Mouse (Mus musculus) heart, embryonic 10.5 days (tissue): Measurements from ENCODE around the gene Fam20a. TPM values are rescaled to one million over a fixed set of nuclear protein-coding genes. Genes with fewer than 3 reads are reported as not detected.

Source experiments
- DNase-seq: peaks from one replicate; pipeline ENCODE4 v3.0.0-alpha.2; 2017; ENCODE audit warnings: low spot score
- H3K27ac ChIP-seq: fragments of 300-500 bp; sonication (generic); 2 replicates; pipeline ENCODE4 v1.5.1; 2016; ENCODE audit warnings: mild to moderate bottlenecking
- H3K27me3 ChIP-seq: fragments of 300-500 bp; sonication (generic); 2 replicates; pipeline ENCODE4 v1.6.1; 2016; ENCODE audit warnings: mild to moderate bottlenecking; ENCODE audit not compliant: poor library complexity, insufficient read depth, severe bottlenecking
- H3K36me3 ChIP-seq: fragments of 300-500 bp; sonication (generic); 2 replicates; pipeline ENCODE4 v1.6.1; 2016; ENCODE audit warnings: mild to moderate bottlenecking, moderate library complexity
- H3K4me1 ChIP-seq: fragments of 300-500 bp; sonication (generic); 2 replicates; pipeline ENCODE4 v1.6.1; 2016; ENCODE audit warnings: mild to moderate bottlenecking
- H3K4me3 ChIP-seq: fragments of 300-500 bp; sonication (generic); 2 replicates; pipeline ENCODE4 v1.5.1; 2016; ENCODE audit warnings: mild to moderate bottlenecking, moderate library complexity
- H3K9me3 ChIP-seq: fragments of 300-500 bp; sonication (generic); 2 replicates; pipeline ENCODE4 v1.6.1; 2016; ENCODE audit warnings: mild to moderate bottlenecking, moderate library complexity
- WGBS: fragments of 180-500 bp; shearing (Covaris S2); methylation state at CpG from one replicate; pipeline ENCODE4 v1.1.7; 2016; 5-methylcytosine and 5-hydroxymethylcytosine counted together
- polyA plus RNA-seq: library from polyadenylated mRNA; unstranded; fragments of >200 nt; fragmentation: Nextera tagmentation; extraction: Ambion mirVana; gene quantifications from 2 replicates; pipeline ENCODE4 v1.2.1, GENCODE M21; 2016

Fam20a gene
- polyA plus RNA-seq, 1 experiment from 2014 or later = 2.7 TPM

DNA sequence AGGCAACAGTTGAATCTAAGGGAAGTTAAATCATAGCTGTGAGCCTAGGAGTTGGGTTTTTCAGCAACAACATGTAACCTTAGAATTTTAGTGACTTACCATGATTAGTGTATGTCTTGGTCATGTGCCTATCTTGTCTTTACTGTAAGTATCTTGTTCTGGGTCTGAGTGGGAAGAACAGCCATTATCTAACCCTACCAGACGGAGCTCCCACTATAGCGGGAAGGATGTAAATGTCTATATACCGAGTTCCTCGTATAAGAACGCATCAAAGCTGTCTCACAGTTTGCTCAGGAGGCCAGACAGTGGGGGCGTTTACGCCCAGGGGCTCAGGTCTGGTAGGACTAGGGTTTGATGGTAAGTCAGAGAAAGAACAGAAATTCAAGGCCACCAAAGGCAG lies 65.8 kb downstream of the Fam20a start:
- Histone ChIP-seq H3K9me3 (no peaks in the 10 kb centered on the region), H3K36me3 (peaks cover 72% of the 10 kb centered on the region), H3K27ac (no peak overlapping the region), H3K4me1 (peaks cover 18% of the 10 kb centered on the region), H3K27me3 (no peaks in the 10 kb centered on the region), H3K4me3 (no peak overlapping the region)
- WGBS = 79% methylated on average over 7 of the region's 7 CpGs
- DNase-seq = no peak

DNA sequence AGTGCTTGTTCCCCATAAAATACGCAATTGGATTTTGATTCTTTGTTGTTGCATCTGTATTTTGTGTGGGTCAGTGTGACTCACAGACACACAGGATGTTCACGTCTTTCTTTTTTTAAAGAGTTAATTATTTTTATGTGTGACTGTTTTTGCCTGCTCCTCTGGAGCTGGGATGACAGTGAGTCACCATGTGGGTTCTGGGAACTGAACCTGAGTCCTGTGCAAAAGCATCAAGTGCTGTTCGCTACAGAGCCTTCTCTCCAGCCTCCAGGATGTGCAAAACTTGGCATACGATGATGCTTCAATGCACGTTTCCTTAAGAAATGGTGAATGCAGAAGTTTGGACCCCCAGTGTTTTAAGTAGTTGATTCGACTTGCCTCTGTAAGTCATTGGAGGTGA lies 67.5 kb downstream of the Fam20a start:
- Histone ChIP-seq H3K27ac (no peak overlapping the region), H3K27me3 (no peaks in the 10 kb centered on the region), H3K36me3 (peaks cover 55% of the 10 kb centered on the region), H3K4me1 (peaks cover 22% of the 10 kb centered on the region), H3K9me3 (no peaks in the 10 kb centered on the region), H3K4me3 (no peak overlapping the region)
- no peak for DNase-seq
- WGBS = 89% methylated on average over 6 of the region's 6 CpGs

DNA sequence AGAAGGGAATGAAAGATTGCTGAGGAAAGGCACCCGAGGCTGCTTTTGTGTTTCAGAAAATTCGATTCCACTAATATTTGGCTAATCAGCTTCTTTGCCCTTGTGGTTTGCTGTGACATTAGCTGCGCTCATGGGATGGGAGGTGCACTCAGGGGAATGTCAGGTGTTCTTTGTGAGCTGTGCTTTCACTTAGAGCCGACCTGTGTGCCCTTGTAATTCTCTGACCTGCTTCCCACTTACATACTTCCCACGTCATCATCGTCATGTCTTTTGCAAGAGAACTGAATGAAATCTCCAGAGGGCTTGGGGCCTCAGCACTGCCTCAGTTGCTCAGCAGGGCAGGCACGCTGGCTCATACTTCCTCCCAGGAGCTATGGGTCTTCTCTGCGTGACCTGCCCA lies 68.9 kb downstream of the Fam20a start:
- Histone ChIP-seq H3K27ac (no peak overlapping the region), H3K9me3 (no peaks in the 10 kb centered on the region), H3K36me3 (peaks cover 45% of the 10 kb centered on the region), H3K4me1 (peaks cover 35% of the 10 kb centered on the region), H3K27me3 (no peaks in the 10 kb centered on the region), H3K4me3 (peak overlapping the region; percentile 98)
- DNase-seq = no peak
- 79% methylated on average over 8 of the region's 8 CpGs for WGBS

DNA sequence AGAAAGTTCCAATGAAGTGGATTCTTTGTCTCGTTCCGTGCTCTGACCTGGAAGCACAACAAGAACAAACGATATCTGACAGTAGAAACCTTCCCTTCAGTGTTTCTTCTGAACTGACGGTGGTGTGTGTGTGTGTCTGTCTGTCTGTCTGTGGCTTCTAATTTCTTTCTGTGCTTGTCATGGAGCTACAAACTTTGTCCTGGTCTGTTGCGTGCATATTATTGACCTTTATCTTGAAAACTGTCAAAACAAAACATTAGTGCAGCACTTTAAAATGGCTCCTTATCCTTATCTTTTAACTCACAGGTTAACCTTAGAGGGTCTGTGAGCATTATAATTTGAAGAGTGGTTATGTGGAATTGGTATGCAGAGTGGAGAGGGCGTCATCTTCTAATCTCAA lies 69.6 kb downstream of the Fam20a start:
- Histone ChIP-seq H3K9me3 (no peaks in the 10 kb centered on the region), H3K4me1 (peaks cover 35% of the 10 kb centered on the region), H3K27ac (peak overlapping the region; percentile 100; the same call in 1 of the 2 replicates), H3K4me3 (peak overlapping the region; percentile 98), H3K27me3 (no peaks in the 10 kb centered on the region), H3K36me3 (peaks cover 42% of the 10 kb centered on the region)
- DNase-seq = no peak
- 30% methylated on average over 6 of the region's 6 CpGs for WGBS

DNA sequence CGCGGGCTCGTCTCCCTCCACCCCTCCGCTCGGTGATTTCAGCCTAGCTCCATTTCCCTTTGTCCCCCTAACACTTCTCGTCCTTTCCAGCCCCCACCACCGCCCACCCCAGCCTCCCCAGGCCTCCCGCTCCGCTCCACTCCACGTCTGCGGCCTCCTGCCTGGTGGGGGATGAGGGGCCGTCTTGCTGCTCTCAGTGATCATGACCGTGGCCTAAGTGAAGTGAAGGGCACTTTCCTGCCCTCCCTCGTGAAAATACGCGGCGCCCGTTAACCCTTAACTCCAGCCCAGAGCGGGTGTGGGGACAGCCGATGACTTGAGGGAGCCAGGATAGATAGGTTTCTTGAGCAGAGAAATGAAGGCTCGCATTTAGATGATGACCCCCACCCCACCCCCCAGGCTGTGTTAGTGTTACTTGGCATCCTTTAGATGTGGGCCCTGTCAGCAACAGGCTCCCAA lies 70.5 kb downstream of the Fam20a start:
- H3K4me1 ChIP-seq = peaks cover 35% of the 10 kb centered on the region
- under 1% methylated on average over 21 of the region's 21 CpGs for WGBS
- DNase-seq = peak; percentile 81

DNA sequence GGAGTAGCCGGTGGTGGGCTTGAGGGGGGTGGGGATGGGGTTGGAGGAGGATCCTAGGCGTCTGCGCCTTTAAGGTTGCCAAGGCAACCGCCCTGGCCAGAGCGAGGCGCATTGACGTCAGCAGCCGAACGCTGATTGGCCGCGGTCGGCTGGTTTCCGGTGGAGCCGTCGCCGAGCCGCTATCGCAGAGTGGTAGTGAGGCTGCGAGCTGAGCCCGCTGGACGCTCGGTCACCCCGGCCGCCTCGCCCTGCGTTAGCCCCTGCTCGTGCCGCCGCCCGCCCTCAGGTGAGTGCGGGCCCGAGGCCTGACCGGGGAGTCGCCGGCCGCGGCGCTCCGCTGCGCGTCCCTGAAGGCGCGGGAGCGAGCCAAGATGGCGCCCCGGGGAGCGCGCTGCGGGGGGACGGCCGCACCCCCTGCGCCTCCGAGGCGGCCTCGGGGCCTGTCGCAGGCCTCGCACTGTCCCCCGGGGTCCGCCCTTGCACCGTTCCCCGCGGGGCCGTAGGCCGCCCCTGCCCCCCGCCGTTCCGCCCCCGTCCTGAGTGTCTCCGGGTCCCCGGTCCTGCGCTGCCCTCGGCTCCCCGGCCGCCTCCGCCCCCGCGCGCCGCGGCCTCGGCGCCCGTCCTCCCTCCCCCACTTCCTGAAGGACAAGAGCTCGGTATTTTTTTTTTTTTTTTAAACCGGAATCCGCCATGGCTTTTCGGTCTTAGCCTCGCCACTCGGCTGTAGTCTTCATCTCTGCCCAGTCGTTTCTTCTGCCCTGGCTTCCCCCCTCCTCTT lies 71.1 kb downstream of the Fam20a start:
- Histone ChIP-seq H3K4me3 (peak overlapping the region; percentile 98), H3K36me3 (peaks cover 27% of the 10 kb centered on the region), H3K27ac (peak overlapping the region; percentile 100), H3K4me1 (peaks cover 35% of the 10 kb centered on the region), H3K27me3 (no peaks in the 10 kb centered on the region), H3K9me3 (no peaks in the 10 kb centered on the region)
- WGBS = under 1% methylated on average over 90 of the region's 90 CpGs
- DNase-seq = peak; percentile 96

More for the DNA sequence above, 70.5 kb downstream of the Fam20a start:
- H3K36me3 ChIP-seq = peaks cover 33% of the 10 kb centered on the region
- peak overlapping the region; percentile 100 for H3K27ac ChIP-seq
- peak overlapping the region; percentile 98 for H3K4me3 ChIP-seq
- H3K27me3 ChIP-seq = no peaks in the 10 kb centered on the region
- H3K9me3 ChIP-seq = no peaks in the 10 kb centered on the region

DNA sequence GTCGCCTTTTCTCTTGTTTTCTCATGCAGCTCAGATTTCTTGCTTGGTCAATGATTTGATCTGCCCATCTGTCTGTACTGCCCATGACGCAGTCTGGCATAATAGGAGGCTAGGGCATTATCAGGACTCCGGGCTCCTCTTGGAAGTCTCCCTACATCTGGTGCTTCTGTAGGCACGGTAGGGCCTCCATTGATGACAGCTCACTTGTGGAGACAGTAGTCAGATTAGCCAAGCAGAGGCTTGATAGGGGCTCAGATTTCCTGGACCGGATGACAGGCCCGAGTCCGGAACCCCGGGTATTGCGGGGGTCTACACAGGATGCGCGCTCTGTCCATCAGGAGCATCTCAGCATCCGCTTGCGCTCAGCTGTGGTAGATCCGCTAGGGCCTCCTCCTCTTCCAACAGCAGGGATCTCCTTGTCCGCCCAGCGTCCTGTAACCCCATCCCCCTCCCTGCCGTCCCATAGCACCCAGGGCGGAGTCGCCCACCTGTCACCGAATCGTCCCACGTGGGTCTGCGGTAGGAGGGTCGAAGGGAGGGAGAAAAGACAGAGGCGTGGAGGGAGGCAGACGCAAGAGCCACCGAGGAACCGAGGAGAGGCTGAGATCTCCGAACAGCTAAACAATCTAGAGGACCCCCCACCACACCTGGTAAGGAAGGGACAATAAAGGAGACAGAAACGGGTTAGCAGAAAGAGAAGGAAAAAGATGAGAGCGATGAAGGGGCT lies 71.9 kb downstream of the Fam20a start:
- WGBS = under 1% methylated on average over 31 of the region's 31 CpGs
- Histone ChIP-seq H3K27me3 (no peaks in the 10 kb centered on the region), H3K4me3 (peak overlapping the region; percentile 98), H3K36me3 (peaks cover 19% of the 10 kb centered on the region), H3K27ac (peak overlapping the region; percentile 100), H3K4me1 (peaks cover 35% of the 10 kb centered on the region), H3K9me3 (no peaks in the 10 kb centered on the region)
- peak; percentile 94 for DNase-seq

DNA sequence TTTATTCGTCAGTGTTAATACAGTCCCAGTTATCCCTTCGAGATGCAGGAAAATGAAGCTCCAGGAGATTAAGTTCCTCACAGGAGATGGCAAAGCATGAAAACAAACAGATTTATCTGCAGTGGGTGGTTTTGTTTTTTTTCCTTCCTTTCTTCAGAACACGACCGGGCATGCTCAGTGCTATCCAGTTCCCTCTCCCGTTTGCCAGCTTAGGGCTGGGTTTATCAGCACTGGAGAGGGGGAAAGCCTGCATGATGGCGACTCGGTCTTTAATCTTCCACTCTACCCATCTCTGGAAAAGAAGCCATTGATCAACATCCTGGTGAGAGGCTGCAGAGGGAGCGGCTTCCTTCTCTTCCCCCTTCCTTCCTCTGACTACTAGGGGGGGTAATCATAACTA lies 72.9 kb downstream of the Fam20a start, which contains the start of gene Prkar1a:
Prkar1a (plus strand) TSS at position 200 of the 400 bp plus-strand sequence.
- Histone ChIP-seq H3K27me3 (no peaks in the 10 kb centered on the region), H3K4me1 (peaks cover 35% of the 10 kb centered on the region), H3K4me3 (peak within 1 kb of the TSS; percentile 98), H3K27ac (peak within 1 kb of the TSS; percentile 100), H3K9me3 (no peaks in the 10 kb centered on the region), H3K36me3 (peaks cover 9% of the 10 kb centered on the region)
- WGBS = 14% methylated on average over 8 of the region's 8 CpGs
- no peak for DNase-seq

DNA sequence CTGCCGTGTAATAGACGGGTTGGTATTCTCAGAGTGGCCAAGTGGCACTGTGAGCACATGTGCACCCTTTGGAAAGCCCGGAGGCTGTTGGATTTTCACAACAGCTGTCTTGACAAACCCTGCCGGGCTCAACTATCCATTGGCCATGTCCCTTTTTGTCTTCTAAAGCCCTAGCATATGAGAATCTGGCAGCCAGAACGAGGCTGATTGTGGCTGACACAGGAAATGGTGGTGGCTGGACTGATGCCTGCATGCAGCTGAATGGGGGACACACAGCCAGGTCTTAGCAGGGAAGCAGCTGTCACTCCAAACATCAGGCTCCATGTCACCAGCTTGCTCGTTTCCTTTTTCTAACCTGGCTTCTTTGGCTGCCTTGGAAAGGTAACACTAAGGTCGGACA lies 73.6 kb downstream of the Fam20a start:
- peaks cover 2% of the 10 kb centered on the region; the same call in 1 of the 2 replicates for H3K36me3 ChIP-seq
- peak overlapping the region; percentile 44; the same call in 1 of the 2 replicates for H3K27ac ChIP-seq
- peak overlapping the region; percentile 15; the same call in 1 of the 2 replicates for H3K4me3 ChIP-seq
- no peak for DNase-seq
- 41% methylated on average over 7 of the region's 7 CpGs for WGBS
- no peaks in the 10 kb centered on the region for H3K27me3 ChIP-seq
- peaks cover 32% of the 10 kb centered on the region for H3K4me1 ChIP-seq
- H3K9me3 ChIP-seq = no peaks in the 10 kb centered on the region

DNA sequence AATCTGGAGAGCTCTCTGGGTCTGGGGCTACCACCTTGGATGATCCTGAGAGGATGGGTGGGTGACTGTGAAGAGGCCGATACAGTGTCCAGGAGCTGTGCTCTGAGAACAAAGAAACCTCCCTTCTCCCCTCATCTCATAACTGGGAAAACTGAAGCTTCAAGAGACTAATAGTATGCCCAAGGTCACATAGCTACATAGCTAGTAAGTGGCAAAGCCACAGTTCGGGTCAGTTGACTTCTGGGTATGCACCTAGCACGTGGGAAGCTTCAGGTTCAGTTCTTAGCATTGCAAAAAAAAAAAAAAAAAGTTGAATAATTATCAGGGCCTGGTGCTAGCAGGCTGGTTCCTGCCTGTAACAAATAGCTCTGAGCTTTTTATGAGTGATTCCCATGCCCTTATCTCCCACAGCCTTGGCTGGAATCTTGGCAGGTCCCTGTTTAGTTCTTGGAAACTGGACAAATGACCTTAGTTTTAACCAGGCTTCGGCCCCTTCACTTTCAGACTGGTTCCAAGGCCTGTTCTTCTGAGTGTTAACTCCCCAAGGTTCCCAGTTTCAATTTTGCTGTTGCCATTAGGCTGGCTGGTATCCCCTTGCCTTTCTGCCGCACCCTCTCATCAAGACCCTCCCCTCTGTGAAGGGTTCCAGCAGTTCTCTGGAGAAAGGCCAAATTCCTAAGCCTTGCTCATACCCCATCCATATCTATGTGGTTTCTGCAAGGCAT lies 80.4 kb downstream of the Fam20a start:
- WGBS = 71% methylated on average over 5 of the region's 5 CpGs
- no peak overlapping the region for H3K27ac ChIP-seq
- no peak overlapping the region for H3K4me3 ChIP-seq
- DNase-seq = no peak
- no peaks in the 10 kb centered on the region for H3K9me3 ChIP-seq
- H3K4me1 ChIP-seq = peaks cover 4% of the 10 kb centered on the region; the same call in 1 of the 2 replicates
- H3K27me3 ChIP-seq = no peaks in the 10 kb centered on the region
- H3K36me3 ChIP-seq = no peaks in the 10 kb centered on the region

DNA sequence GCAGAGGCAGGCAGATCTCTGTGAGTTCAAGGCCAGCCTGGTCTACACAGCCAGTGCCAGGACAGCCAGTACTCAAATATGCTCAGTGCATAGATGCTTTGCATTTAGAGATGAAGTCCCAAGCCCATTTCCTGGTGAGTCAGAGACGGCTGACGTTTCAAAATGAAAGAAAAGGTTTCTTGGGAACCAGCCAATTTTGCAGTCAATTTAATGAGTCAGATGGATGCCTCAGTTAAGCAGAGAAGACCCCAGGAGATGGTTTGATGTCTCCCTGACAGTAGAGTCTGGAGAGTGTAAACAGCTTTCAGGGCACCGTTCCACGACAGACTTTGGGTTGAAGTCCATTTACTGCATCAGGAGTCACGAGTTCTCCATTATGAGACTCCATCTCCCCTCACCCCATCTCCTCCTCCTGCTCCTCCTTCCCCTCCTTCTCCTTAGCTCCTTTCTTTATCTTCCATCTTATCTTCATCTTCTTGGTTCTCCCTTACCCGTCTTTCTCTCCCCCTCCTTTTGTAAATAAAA lies 86.1 kb downstream of the Fam20a start:
- Histone ChIP-seq H3K9me3 (no peaks in the 10 kb centered on the region), H3K4me3 (no peak overlapping the region), H3K36me3 (no peaks in the 10 kb centered on the region), H3K4me1 (peaks cover 3% of the 10 kb centered on the region), H3K27ac (no peak overlapping the region), H3K27me3 (no peaks in the 10 kb centered on the region)
- WGBS = 78% methylated on average over 6 of the region's 6 CpGs
- DNase-seq = no peak

DNA sequence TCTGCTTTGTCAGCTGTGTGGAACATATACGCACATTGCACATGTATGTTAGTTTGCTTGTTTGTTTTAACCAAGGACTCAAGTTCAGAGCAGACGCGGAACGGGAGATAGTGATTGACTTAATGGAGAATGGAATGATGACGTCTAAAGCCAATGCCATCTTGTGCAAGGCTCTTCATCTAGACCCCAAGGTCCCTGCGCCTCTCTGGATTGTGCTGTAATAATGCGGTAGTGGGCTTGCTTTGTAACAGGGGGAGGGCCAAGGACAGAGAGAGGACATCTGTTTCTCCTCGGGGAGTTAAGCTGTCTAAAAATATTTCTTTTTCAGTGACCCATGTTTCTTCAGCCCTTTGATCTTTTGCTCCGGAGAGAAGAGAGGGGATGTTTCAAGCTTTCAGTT lies 87.2 kb downstream of the Fam20a start:
- WGBS = 73% methylated on average over 9 of the region's 9 CpGs
- Histone ChIP-seq H3K4me3 (no peak overlapping the region), H3K27me3 (no peaks in the 10 kb centered on the region), H3K9me3 (no peaks in the 10 kb centered on the region), H3K36me3 (no peaks in the 10 kb centered on the region), H3K27ac (no peak overlapping the region; the same call in 1 of the 2 replicates), H3K4me1 (peaks cover 3% of the 10 kb centered on the region)
- DNase-seq = no peak
